11 mouse cellular contexts compared by ENCODE assay signal in the genomic region with DNA sequence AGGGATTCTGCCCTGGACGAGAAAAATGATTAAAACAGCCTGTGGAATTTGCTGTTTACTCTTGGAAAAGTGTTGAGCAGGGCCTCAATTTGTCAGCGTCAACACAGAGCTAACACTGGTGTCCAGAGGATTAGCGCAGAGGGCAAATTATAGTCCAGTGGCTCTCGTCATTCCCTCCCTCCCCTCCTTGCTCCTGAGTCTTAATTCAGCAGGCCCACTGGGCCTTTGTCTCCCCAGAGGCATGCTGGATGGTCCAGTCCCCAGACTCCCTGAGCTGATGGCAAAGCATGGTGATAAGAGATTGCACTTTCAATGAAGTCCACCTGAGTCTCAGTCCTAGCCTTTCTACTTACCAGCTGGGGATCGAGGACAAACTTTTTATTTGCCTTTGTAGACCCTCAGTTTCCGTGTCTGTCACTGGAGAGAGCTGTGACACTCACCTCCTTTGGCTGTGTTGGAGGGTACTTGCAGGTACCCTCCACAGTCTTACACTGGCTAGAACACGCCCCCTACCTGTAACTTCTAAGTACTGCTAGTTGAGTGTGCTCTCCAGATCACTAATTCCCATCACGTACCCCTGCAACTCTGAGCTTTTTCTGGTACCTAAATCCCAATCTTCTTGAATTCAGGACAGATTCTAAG.
DNase-seq lines count a peak whose midpoint lies in the region; ATAC-seq and TF ChIP-seq lines count a peak whose summit lies in the region.
"Had no signal": no experiment of that assay in that cellular context is flagged by ENCODE, and none has a peak within 500 bp of the region (broad histone marks: within the 10 kb centered on the region; RNA-seq: fewer than 3 reads in every experiment).

No protein-coding gene starts in this region.

- DNase-seq in forebrain, embryonic 11.5 days (ENCODE audit: low spot score): no peak
- no peak for DNase-seq in forebrain, postnatal 0 days
- peak; percentile 0 for DNase-seq in lung, postnatal 14 days
- DNase-seq in lung, adult 2 months: no peak
- peak; percentile 55 for DNase-seq in intestine, embryonic 14.5 days (ENCODE audit: low spot score)
- no peak for DNase-seq in B cell, adult 2 months
- no peak for DNase-seq in thymus, postnatal 4 days
- DNase-seq: lung, postnatal 10 days had no signal

- H3K4me3 ChIP-seq in forebrain, embryonic 11.5 days (ENCODE audit: low read depth, low read length): no peak overlapping the region
- no peak overlapping the region for H3K4me3 ChIP-seq in forebrain, postnatal 0 days (ENCODE audit: low read depth, low read length)
- no peak overlapping the region for H3K4me3 ChIP-seq in lung, adult 2 months (replicated peaks; ENCODE audit: extremely low read depth, low read depth, low read length)
- H3K4me3 ChIP-seq in intestine, embryonic 14.5 days (ENCODE audit: low read depth, low read length): no peak overlapping the region
- H3K4me3 ChIP-seq in stomach, embryonic 16.5 days (replicated peaks; ENCODE audit: low read length): no peak overlapping the region
- H3K4me3 ChIP-seq: heart, embryonic 10.5 days had no signal

- WGBS in forebrain, embryonic 11.5 days: 35% methylated on average over 8 of the region's 8 CpGs
- 37% methylated on average over 8 of the region's 8 CpGs for WGBS in forebrain, postnatal 0 days
- WGBS in lung, adult 2 months: 47% methylated on average over 8 of the region's 8 CpGs
- 24% methylated on average over 8 of the region's 8 CpGs for WGBS in intestine, embryonic 14.5 days
- 24% methylated on average over 8 of the region's 8 CpGs for WGBS in stomach, embryonic 16.5 days

- TF ChIP-seq POLR2A in lung, adult 2 months (IDR thresholded peaks at IDR 0.05; ENCODE audit: borderline replicate concordance, extremely low read depth, low read depth, low read length): no peak

- H3K9ac ChIP-seq in forebrain, embryonic 11.5 days (ENCODE audit: low read length): no peak overlapping the region
- H3K9ac ChIP-seq in forebrain, postnatal 0 days: no peak overlapping the region
- H3K9ac ChIP-seq in intestine, embryonic 14.5 days (ENCODE audit: low read length): no peak overlapping the region
- H3K9ac ChIP-seq in stomach, embryonic 16.5 days (ENCODE audit: low read length): no peak overlapping the region

- ATAC-seq in forebrain, embryonic 11.5 days (replicated peaks; ENCODE audit: low FRiP score): peak; percentile 31; the same call in 1 of the 2 replicates
- ATAC-seq in forebrain, postnatal 0 days: no peak
- ATAC-seq in intestine, embryonic 14.5 days (replicated peaks; ENCODE audit: low FRiP score, low TSS enrichment, low read depth): peak; percentile 40; the same call in 1 of the 2 replicates
- peak; percentile 46; the same call in 1 of the 2 replicates for ATAC-seq in stomach, embryonic 16.5 days (ENCODE audit: insufficient read depth, low FRiP score)
- ATAC-seq: activated CD4-positive, CD25-positive, alpha-beta regulatory T cell, adult 4 months had no signal

- H3K27ac ChIP-seq in forebrain, embryonic 11.5 days (ENCODE audit: low read depth, low read length): no peak overlapping the region
- H3K27ac ChIP-seq in forebrain, postnatal 0 days (ENCODE audit: low read depth, low read length): no peak overlapping the region
- H3K27ac ChIP-seq in intestine, embryonic 14.5 days (ENCODE audit: low read depth): no peak overlapping the region
- H3K27ac ChIP-seq in stomach, embryonic 16.5 days (ENCODE audit: low read length): no peak overlapping the region
- H3K27ac ChIP-seq: heart, embryonic 10.5 days had no signal

- TF ChIP-seq CTCF in forebrain, postnatal 0 days (IDR thresholded peaks at IDR 0.05; ENCODE audit: low read depth): no peak
- TF ChIP-seq CTCF in lung, adult 2 months (IDR thresholded peaks at IDR 0.05; ENCODE audit: insufficient read depth, low read length): no peak

- no peaks in the 10 kb centered on the region for H3K9me3 ChIP-seq in forebrain, embryonic 11.5 days (ENCODE audit: control insufficient read depth, low read length)
- no peaks in the 10 kb centered on the region for H3K9me3 ChIP-seq in forebrain, postnatal 0 days (ENCODE audit: low read length)
- H3K9me3 ChIP-seq in intestine, embryonic 14.5 days (ENCODE audit: control insufficient read depth, low read length): no peaks in the 10 kb centered on the region
- H3K9me3 ChIP-seq in stomach, embryonic 16.5 days (replicated peaks; ENCODE audit: control insufficient read depth, low read length): no peaks in the 10 kb centered on the region
- H3K9me3 ChIP-seq: heart, embryonic 10.5 days had no signal

- H3K36me3 ChIP-seq in forebrain, embryonic 11.5 days (ENCODE audit: control insufficient read depth, insufficient read depth, low read length): no peaks in the 10 kb centered on the region
- H3K36me3 ChIP-seq in forebrain, postnatal 0 days (ENCODE audit: insufficient read depth): no peaks in the 10 kb centered on the region
- H3K36me3 ChIP-seq in intestine, embryonic 14.5 days (ENCODE audit: control insufficient read depth, insufficient read depth, low read length): no peaks in the 10 kb centered on the region
- H3K36me3 ChIP-seq in stomach, embryonic 16.5 days (ENCODE audit: control insufficient read depth, insufficient read depth, low read length): no peaks in the 10 kb centered on the region
- H3K36me3 ChIP-seq: heart, embryonic 10.5 days had no signal

- H3K4me1 ChIP-seq in forebrain, embryonic 11.5 days (replicated peaks; ENCODE audit: control insufficient read depth, insufficient read depth, low read length): no peaks in the 10 kb centered on the region
- H3K4me1 ChIP-seq in forebrain, postnatal 0 days (ENCODE audit: insufficient read depth): 0 out of 2 replicates have a peak, but pooled peaks cover 3% of the 10 kb centered on the region
- no peaks in the 10 kb centered on the region for H3K4me1 ChIP-seq in lung, adult 2 months (ENCODE audit: control insufficient read depth, insufficient read depth, low read length)
- peaks cover 5% of the 10 kb centered on the region; the same call in 1 of the 2 replicates for H3K4me1 ChIP-seq in intestine, embryonic 14.5 days (replicated peaks; ENCODE audit: control insufficient read depth, insufficient read depth, low read length)
- peaks cover 5% of the 10 kb centered on the region for H3K4me1 ChIP-seq in stomach, embryonic 16.5 days (ENCODE audit: control insufficient read depth, insufficient read depth, low read length)

- no peak overlapping the region for H3K4me2 ChIP-seq in forebrain, embryonic 11.5 days (ENCODE audit: low read depth, low read length, severe bottlenecking)
- no peak overlapping the region for H3K4me2 ChIP-seq in forebrain, postnatal 0 days (ENCODE audit: low read depth)
- no peak overlapping the region for H3K4me2 ChIP-seq in intestine, embryonic 14.5 days (ENCODE audit: low read length)
- no peak overlapping the region for H3K4me2 ChIP-seq in stomach, embryonic 16.5 days (ENCODE audit: low read depth, low read length)

- no peaks in the 10 kb centered on the region for H3K27me3 ChIP-seq in forebrain, embryonic 11.5 days (ENCODE audit: control insufficient read depth, insufficient read depth, low read length)
- H3K27me3 ChIP-seq in forebrain, postnatal 0 days (ENCODE audit: insufficient read depth, low read length): no peaks in the 10 kb centered on the region
- no peaks in the 10 kb centered on the region for H3K27me3 ChIP-seq in intestine, embryonic 14.5 days (replicated peaks; ENCODE audit: control insufficient read depth, insufficient read depth, low read length)
- no peaks in the 10 kb centered on the region for H3K27me3 ChIP-seq in stomach, embryonic 16.5 days (ENCODE audit: control insufficient read depth, insufficient read depth, low read length)

Comparison
In these comparisons a context has a peak if more than half of its experiments do, and no peak if none do; other contexts are left out.
1. DNase-seq: peak in lung, postnatal 14 days (single experiment) and intestine, embryonic 14.5 days (single experiment); none in forebrain, embryonic 11.5 days (single experiment), forebrain, postnatal 0 days (single experiment), lung, adult 2 months (single experiment), B cell, adult 2 months (0 of 2) and thymus, postnatal 4 days (single experiment).